Mouse (Mus musculus) CH12.LX (cell line): Measurements from ENCODE around the gene Mroh2a. TPM values are rescaled to one million over a fixed set of nuclear protein-coding genes. Genes with fewer than 3 reads are reported as not detected.

Experiments used
- DNase-seq: peaks from one replicate; pipeline ENCODE4 v3.0.0-alpha.2; 2013; ENCODE audit errors: extremely low read depth
- H3K27ac ChIP-seq: 2 replicates; pipeline ENCODE4 v1.5.1; 2012; ENCODE audit warnings: low read depth, mild to moderate bottlenecking, control low read depth, moderate library complexity; ENCODE audit not compliant: insufficient read depth
- H3K27me3 ChIP-seq: replicated peaks from 2 replicates; pipeline ENCODE3; 2012; ENCODE audit warnings: inconsistent platforms
- H3K36me3 ChIP-seq, 2 experiments: replicated peaks in 1 of 2; 2 replicates each; pipeline versions ENCODE3 to v1.6.1; 2012; ENCODE audit warnings: inconsistent platforms in 1 of 2, low read length in 1 of 2, mild to moderate bottlenecking in 1 of 2, mixed read lengths in 1 of 2, moderate library complexity in 1 of 2; ENCODE audit not compliant: control insufficient read depth in 1 of 2, insufficient read depth in 1 of 2
- H3K4me1 ChIP-seq, 2 experiments: 2 replicates each; pipeline ENCODE4 v1.6.1; 2012; ENCODE audit warnings: inconsistent platforms in 1 of 2, moderate library complexity in 1 of 2; ENCODE audit not compliant: insufficient read depth in 2 of 2, control insufficient read depth in 1 of 2
- H3K4me2 ChIP-seq: 2 replicates; pipeline ENCODE4 v1.6.1; 2012; ENCODE audit warnings: low read depth, mild to moderate bottlenecking, control low read depth; ENCODE audit not compliant: poor library complexity, insufficient read depth, severe bottlenecking
- H3K4me3 ChIP-seq, 3 experiments: fragments of 150-350 bp in 1 of 3; sonication (generic) in 1 of 3; replicated peaks in 1 of 3; 2 replicates each; pipeline versions ENCODE3 to v1.5.1; 2011 to 2012; ENCODE audit warnings: low read depth in 2 of 3, low read length in 2 of 3, mild to moderate bottlenecking in 2 of 3, moderate library complexity in 2 of 3, control low read depth in 1 of 3, improper control_type of control experiment in 1 of 3, inconsistent platforms in 1 of 3, mixed read lengths in 1 of 3; ENCODE audit not compliant: poor library complexity in 1 of 3
- H3K79me2 ChIP-seq: replicated peaks from 2 replicates; pipeline ENCODE4 v1.6.1; 2012; ENCODE audit warnings: mild to moderate bottlenecking, moderate library complexity; ENCODE audit not compliant: control insufficient read depth, poor library complexity, insufficient read depth, severe bottlenecking; ENCODE audit errors: extremely low read depth
- H3K9ac ChIP-seq: 2 replicates; pipeline ENCODE4 v1.6.1; 2012; ENCODE audit warnings: low read depth, mild to moderate bottlenecking, control low read depth, moderate library complexity; ENCODE audit not compliant: insufficient read depth
- H3K9me3 ChIP-seq: replicated peaks from 2 replicates; pipeline ENCODE3; 2012; ENCODE audit warnings: low read length, inconsistent platforms, mixed read lengths
- BHLHE40 ChIP-seq: IDR thresholded peaks from 2 replicates; pipeline ENCODE4 v1.6.1; 2011; ENCODE audit warnings: mild to moderate bottlenecking, low read depth, low read length, improper control_type of control experiment
- CHD2 ChIP-seq: IDR thresholded peaks from 2 replicates; pipeline ENCODE4 v1.6.1; 2011; ENCODE audit warnings: low read length, improper control_type of control experiment
- CTCF ChIP-seq, 2 experiments: IDR thresholded peaks in 1 of 2; conservative IDR thresholded peaks in 1 of 2; 2 replicates each; pipeline ENCODE4 v1.5.1; 2011 to 2012; ENCODE audit warnings: low read depth in 2 of 2, low read length in 2 of 2, improper control_type of control experiment in 1 of 2, inconsistent platforms in 1 of 2, mild to moderate bottlenecking in 1 of 2, moderate library complexity in 1 of 2
- E2F4 ChIP-seq: IDR thresholded peaks from 2 replicates; pipeline ENCODE4 v1.6.1; 2011; ENCODE audit warnings: low read depth, low read length, improper control_type of control experiment; ENCODE audit not compliant: insufficient replicate concordance
- ETS1 ChIP-seq: conservative IDR thresholded peaks from 2 replicates; pipeline ENCODE4 v1.6.1; 2012; ENCODE audit warnings: low read depth, mild to moderate bottlenecking, inconsistent platforms, low read length, improper control_type of control experiment, moderate library complexity
- IRF4 ChIP-seq: IDR thresholded peaks from 2 replicates; pipeline ENCODE4 v1.6.1; 2014; ENCODE audit warnings: low read depth, mild to moderate bottlenecking, inconsistent platforms, low read length, improper control_type of control experiment
- MAFK ChIP-seq: IDR thresholded peaks from 2 replicates; pipeline ENCODE4 v1.6.1; 2011; ENCODE audit warnings: low read length, improper control_type of control experiment; ENCODE audit not compliant: insufficient replicate concordance
- MAZ ChIP-seq: IDR thresholded peaks from 2 replicates; pipeline ENCODE4 v1.6.1; 2012; ENCODE audit warnings: low read depth, mild to moderate bottlenecking, inconsistent platforms, low read length, improper control_type of control experiment, moderate library complexity
- MEF2A ChIP-seq: IDR thresholded peaks from 2 replicates; pipeline ENCODE4 v1.6.1; 2014; ENCODE audit warnings: low read depth, mild to moderate bottlenecking, inconsistent platforms, low read length, improper control_type of control experiment, borderline replicate concordance
- MXI1 ChIP-seq: IDR thresholded peaks from 2 replicates; pipeline ENCODE4 v1.6.1; 2011; ENCODE audit warnings: mild to moderate bottlenecking, low read depth, low read length, improper control_type of control experiment
- MYC ChIP-seq: IDR thresholded peaks from 2 replicates; pipeline ENCODE4 v1.6.1; 2011; ENCODE audit warnings: low read depth, mild to moderate bottlenecking, improper control_type of control experiment, low read length
- NELFE ChIP-seq: IDR thresholded peaks from 2 replicates; pipeline ENCODE4 v1.6.1; 2011; ENCODE audit warnings: low read depth, low read length, improper control_type of control experiment
- PAX5 ChIP-seq: IDR thresholded peaks from 2 replicates; pipeline ENCODE4 v1.6.1; 2012; ENCODE audit warnings: low read length, inconsistent platforms, mixed read lengths
- POLR2AphosphoS2 ChIP-seq: IDR thresholded peaks from 2 replicates; pipeline ENCODE4 v1.6.1; 2011; ENCODE audit warnings: low read depth, low read length, improper control_type of control experiment
- RAD21 ChIP-seq: IDR thresholded peaks from 2 replicates; pipeline ENCODE4 v1.6.1; 2011; ENCODE audit warnings: low read depth, mild to moderate bottlenecking, low read length, improper control_type of control experiment, moderate library complexity
- RCOR1 ChIP-seq: conservative IDR thresholded peaks from 2 replicates; pipeline ENCODE4 v1.6.1; 2012; ENCODE audit warnings: low read depth, mild to moderate bottlenecking, inconsistent platforms, low read length, improper control_type of control experiment
- SIN3A ChIP-seq: IDR thresholded peaks from 2 replicates; pipeline ENCODE4 v1.6.1; 2012; ENCODE audit warnings: low read length, improper control_type of control experiment, inconsistent platforms
- TBP ChIP-seq: conservative IDR thresholded peaks from 2 replicates; pipeline ENCODE4 v1.6.1; 2011; ENCODE audit warnings: low read depth, low read length, improper control_type of control experiment
- TCF12 ChIP-seq: IDR thresholded peaks from 2 replicates; pipeline ENCODE4 v1.6.1; 2014; ENCODE audit warnings: low read depth, mild to moderate bottlenecking, inconsistent platforms, low read length, improper control_type of control experiment
- UBTF ChIP-seq: IDR thresholded peaks from 2 replicates; pipeline ENCODE4 v1.6.1; 2012; ENCODE audit warnings: low read depth, mild to moderate bottlenecking, inconsistent platforms, low read length, improper control_type of control experiment, moderate library complexity
- ZC3H11A ChIP-seq: IDR thresholded peaks from 2 replicates; pipeline ENCODE4 v1.6.1; 2012; ENCODE audit warnings: low read depth, mild to moderate bottlenecking, inconsistent platforms, low read length, improper control_type of control experiment
- ZMIZ1 ChIP-seq: IDR thresholded peaks from 2 replicates; pipeline ENCODE4 v1.6.1; 2012; ENCODE audit warnings: low read depth, mild to moderate bottlenecking, inconsistent platforms, low read length, improper control_type of control experiment
- dilution Hi-C: fragments of 300-500 bp; cut with MboI; formaldehyde crosslinking; loops from 2 replicates; pipeline ENCODE4 v1.14.3; 2020; ENCODE audit warnings: low sequenced_read_pairs; ENCODE audit not compliant: extremely low pct_unique_long_range_greater_than_20kb, extremely low pct_ligation_motif_present
- in situ Hi-C: fragments of 300-500 bp; cut with MboI; formaldehyde crosslinking; loops from 3 replicates; pipeline ENCODE4 v1.14.3; 2019; ENCODE audit warnings: low sequenced_read_pairs, low pct_ligation_motif_present, low pct_unique_long_range_greater_than_20kb, mixed read lengths
- polyA plus RNA-seq: library from polyadenylated mRNA; unstranded; fragments of >175 nt; gene quantifications from 2 replicates; pipeline ENCODE4 v1.2.1, GENCODE M21; 2012; ENCODE audit warnings: low read depth; ENCODE audit not compliant: insufficient read length
- total RNA-seq, 2 experiments: library from RNA; depleted of rRNA; stranded (reverse); fragments of 300-350 nt in 1 of 2; fragments of >200 nt in 1 of 2; gene quantifications; 2 replicates each; pipeline ENCODE4 v1.2.3; 2012 to 2014

Gene Mroh2a
- total and polyA plus RNA-seq, 3 experiments = 0.17 to 1.0 TPM; not detected in 1

DNA sequence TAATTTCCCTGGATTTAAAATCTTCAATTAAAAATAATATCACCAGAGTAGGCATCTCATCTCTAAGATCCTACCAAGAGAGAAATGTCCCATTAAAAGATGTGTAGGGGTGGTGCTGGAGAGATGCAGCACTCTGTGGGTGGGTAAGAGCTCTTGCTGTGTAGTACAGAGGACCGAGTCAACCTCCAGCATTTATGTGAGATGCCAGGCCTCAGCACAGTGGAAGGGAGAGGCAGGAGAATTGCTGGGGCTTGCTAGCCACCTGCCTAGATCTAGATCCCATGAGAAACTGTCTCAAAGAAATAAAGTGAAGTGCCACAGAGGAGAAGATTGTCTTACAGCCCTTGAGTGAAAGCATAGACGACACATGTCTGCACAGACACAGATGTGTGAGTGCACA is 10.2 kb upstream of the Mroh2a start:
- peak; percentile 2 for DNase-seq
- no peak overlapping the region for H3K4me3 ChIP-seq
- dilution Hi-C loops = no loop called here
- TF ChIP-seq ZC3H11A = no peak
- no peak for TF ChIP-seq ETS1
- no peak for TF ChIP-seq CHD2
- no peak for TF ChIP-seq PAX5
- TF ChIP-seq TBP = no peak
- TF ChIP-seq MAFK = no peak
- TF ChIP-seq CTCF (conservative IDR thresholded peaks at IDR 0.05 in 1 of 2, IDR thresholded peaks at IDR 0.05 in 1 of 2; ENCODE audit: low read depth in 2 of 2, low read length in 2 of 2) = no peak
- TF ChIP-seq RCOR1 = no peak
- no peak for TF ChIP-seq IRF4
- no peak for TF ChIP-seq BHLHE40
- no peak for TF ChIP-seq E2F4
- no peak overlapping the region for H3K4me2 ChIP-seq
- in situ Hi-C loops = no loop called here
- no peaks in the 10 kb centered on the region for H3K4me1 ChIP-seq
- H3K27ac ChIP-seq = no peak overlapping the region
- H3K9me3 ChIP-seq = peaks cover 84% of the 10 kb centered on the region
- H3K9ac ChIP-seq = no peak overlapping the region
- no peaks in the 10 kb centered on the region for H3K79me2 ChIP-seq
- no peaks in the 10 kb centered on the region for H3K27me3 ChIP-seq
- H3K36me3 ChIP-seq = no peaks in the 10 kb centered on the region

DNA sequence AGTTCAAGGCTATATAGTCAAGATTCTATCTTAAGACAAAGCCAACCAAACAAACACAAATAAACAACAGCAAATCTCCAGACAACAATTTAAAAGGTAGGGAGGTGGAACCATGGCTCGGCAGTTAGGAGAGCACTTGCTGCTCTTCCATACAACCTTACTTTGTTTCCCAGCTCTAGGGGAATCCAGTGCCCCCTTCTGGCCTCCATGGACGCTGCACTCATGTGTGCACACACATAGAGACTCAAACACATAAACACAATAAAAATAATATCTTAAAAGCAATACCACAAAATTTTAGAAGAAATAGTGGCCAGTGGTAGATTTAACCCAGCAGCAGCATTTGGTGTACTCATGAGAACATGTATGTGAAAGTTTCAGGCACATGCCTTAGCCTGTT is 9.6 kb upstream of the Mroh2a start:
- dilution Hi-C loops = no loop called here
- peaks cover 78% of the 10 kb centered on the region for H3K9me3 ChIP-seq

More for the DNA sequence above, 9.6 kb upstream of the Mroh2a start:
- peak; percentile 7 for DNase-seq
- Histone ChIP-seq H3K4me3 (no peak overlapping the region), H3K27ac (no peak overlapping the region), H3K79me2 (no peaks in the 10 kb centered on the region), H3K36me3 (no peaks in the 10 kb centered on the region), H3K9ac (no peak overlapping the region), H3K4me2 (no peak overlapping the region), H3K4me1 (no peaks in the 10 kb centered on the region), H3K27me3 (no peaks in the 10 kb centered on the region)
- in situ Hi-C loops = no loop called here
- TF ChIP-seq CTCF (conservative IDR thresholded peaks at IDR 0.05 in 1 of 2, IDR thresholded peaks at IDR 0.05 in 1 of 2; ENCODE audit: low read depth in 2 of 2, low read length in 2 of 2) (peak in 1 of 2 experiments; percentile 46; a peak in 2 of 4 replicates), RCOR1 (peak; percentile 55; the same call in 1 of the 2 replicates), UBTF (no peak), BHLHE40 (0 out of 2 replicates have a peak, but pooled peaks have one; percentile 17), MXI1 (peak; percentile 45; the same call in 1 of the 2 replicates), MYC (no peak), E2F4 (no peak), RAD21 (no peak), ZMIZ1 (peak; percentile 41; the same call in 1 of the 2 replicates), PAX5 (no peak), MEF2A (no peak), TCF12 (no peak), MAZ (no peak), CHD2 (0 out of 2 replicates have a peak, but pooled peaks have one; percentile 22), POLR2AphosphoS2 (no peak), NELFE (0 out of 2 replicates have a peak, but pooled peaks have one; percentile 10), SIN3A (no peak)
